Mouse (Mus musculus) kidney, embryonic 15.5 days (tissue): ENCODE data around the gene Apom. TPM values are rescaled to one million over a fixed set of nuclear protein-coding genes. Genes with fewer than 3 reads are reported as not detected.
A peak's percentile ranks its signal among the peaks of the same experiment; 100 is the strongest.

Experiments
- ATAC-seq: fragments of 200-750 bp; cut with Nextera tagmentation; replicated peaks from 2 replicates; pipeline ENCODE4 v1.8.0; 2017; ENCODE audit warnings: moderate TSS enrichment; ENCODE audit not compliant: low FRiP score
- H3K27ac ChIP-seq: fragments of 300-500 bp; sonication (generic); 2 replicates; pipeline ENCODE4 v1.5.1; 2015; ENCODE audit warnings: mild to moderate bottlenecking, inconsistent platforms
- H3K27me3 ChIP-seq: fragments of 300-500 bp; sonication (generic); 2 replicates; pipeline ENCODE4 v1.6.1; 2015; ENCODE audit warnings: inconsistent platforms
- H3K36me3 ChIP-seq: fragments of 300-500 bp; sonication (generic); 2 replicates; pipeline ENCODE4 v1.6.1; 2015; ENCODE audit warnings: inconsistent platforms
- H3K4me1 ChIP-seq: fragments of 300-500 bp; sonication (generic); 2 replicates; pipeline ENCODE4 v1.6.1; 2015; ENCODE audit warnings: inconsistent platforms
- H3K4me2 ChIP-seq: fragments of 300-500 bp; sonication (generic); 2 replicates; pipeline ENCODE4 v1.6.1; 2015; ENCODE audit warnings: moderate library complexity, mild to moderate bottlenecking, inconsistent platforms
- H3K4me3 ChIP-seq: fragments of 300-500 bp; sonication (generic); replicated peaks from 2 replicates; pipeline ENCODE4 v1.5.1; 2015; ENCODE audit warnings: mild to moderate bottlenecking, inconsistent platforms
- H3K9ac ChIP-seq: fragments of 300-500 bp; sonication (generic); 2 replicates; pipeline ENCODE4 v1.6.1; 2015; ENCODE audit warnings: mild to moderate bottlenecking, inconsistent platforms
- H3K9me3 ChIP-seq: fragments of 300-500 bp; sonication (generic); replicated peaks from 2 replicates; pipeline ENCODE4 v1.6.1; 2016; ENCODE audit warnings: inconsistent platforms
- whole genome bisulfite sequencing: fragments of 180-500 bp; shearing (Covaris S2); methylation state at CpG from one replicate; pipeline ENCODE4 v1.1.7; 2015; ENCODE audit warnings: mixed read lengths; 5-methylcytosine and 5-hydroxymethylcytosine counted together
- polyA plus RNA-seq: library from polyadenylated mRNA; unstranded; fragments of >200 nt; fragmentation: Nextera tagmentation; extraction: Ambion mirVana; gene quantifications from 2 replicates; pipeline ENCODE4 v1.2.1, GENCODE M21; 2015

The Apom gene
- 21.0 and 25.7 TPM in 2 replicates for polyA plus RNA-seq

- H3K27me3 ChIP-seq, result no peaks in the 10 kb centered on the region
- no peak for ATAC-seq
- H3K4me3 ChIP-seq, result no peak within 1 kb of the TSS
- H3K27ac ChIP-seq, result peak within 1 kb of the TSS; percentile 29
- 0 out of 2 replicates have a peak within 1 kb of the TSS, but pooled peaks have one; percentile 0 for H3K4me2 ChIP-seq
- no peaks in the 10 kb centered on the region for H3K9me3 ChIP-seq
- H3K4me1 ChIP-seq, result peaks cover 37% of the 10 kb centered on the region
- H3K9ac ChIP-seq, result no peak within 1 kb of the TSS
- peaks cover 24% of the 10 kb centered on the region; the same call in 1 of the 2 replicates for H3K36me3 ChIP-seq
- WGBS, result 59% methylated on average over 15 of the region's 15 CpGs
Observed at GRCm38 (mm10) chr17:35131500-35132173, at the start of gene Apom. Apom (minus strand) TSS chr17:35132050.

GRCm38 (mm10) chr17:35180093-35180492 is 48.2 kb upstream of the Apom start:
- Histone ChIP-seq H3K9me3 (no peaks in the 10 kb centered on the region), H3K9ac (no peak overlapping the region), H3K4me2 (no peak overlapping the region), H3K4me1 (no peaks in the 10 kb centered on the region), H3K4me3 (no peak overlapping the region), H3K27me3 (no peaks in the 10 kb centered on the region), H3K36me3 (no peaks in the 10 kb centered on the region), H3K27ac (no peak overlapping the region)
- no peak for ATAC-seq
- 85% methylated on average over 5 of the region's 5 CpGs for WGBS

DNA sequence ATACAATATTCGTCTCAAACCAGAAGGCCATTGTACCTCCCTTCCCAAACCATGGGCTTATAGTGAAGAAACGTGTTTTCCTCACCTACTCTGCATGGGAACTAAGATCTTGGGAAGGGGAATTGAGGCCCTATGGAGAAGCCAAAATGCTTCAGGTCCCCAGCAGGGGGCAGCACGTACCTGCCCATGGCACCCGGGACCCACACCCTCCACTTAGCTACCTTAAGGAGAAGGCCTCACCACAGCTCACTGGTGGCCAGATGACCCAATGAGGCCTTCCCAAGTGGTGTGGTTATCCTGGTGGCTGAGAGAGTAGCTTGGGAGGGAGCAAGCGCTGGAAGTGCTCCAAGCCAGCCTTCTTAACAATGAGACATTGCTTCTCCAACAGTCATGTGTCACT is 46.7 kb upstream of the Apom start:
- no peaks in the 10 kb centered on the region for H3K4me1 ChIP-seq
- no peaks in the 10 kb centered on the region for H3K36me3 ChIP-seq
- ATAC-seq, result peak; percentile 79
- H3K27ac ChIP-seq, result no peak overlapping the region
- H3K27me3 ChIP-seq, result no peaks in the 10 kb centered on the region
- 21% methylated on average over 5 of the region's 5 CpGs for WGBS
- no peak overlapping the region for H3K9ac ChIP-seq
- H3K4me2 ChIP-seq, result no peak overlapping the region
- H3K4me3 ChIP-seq, result no peak overlapping the region
- no peaks in the 10 kb centered on the region for H3K9me3 ChIP-seq

GRCm38 (mm10) chr17:35175968-35176367 is 44.1 kb upstream of the Apom start, which contains the start of gene Aif1:
Aif1 (minus strand) TSS chr17:35176068.
- 57% methylated on average over 2 of the region's 2 CpGs for WGBS

DNA sequence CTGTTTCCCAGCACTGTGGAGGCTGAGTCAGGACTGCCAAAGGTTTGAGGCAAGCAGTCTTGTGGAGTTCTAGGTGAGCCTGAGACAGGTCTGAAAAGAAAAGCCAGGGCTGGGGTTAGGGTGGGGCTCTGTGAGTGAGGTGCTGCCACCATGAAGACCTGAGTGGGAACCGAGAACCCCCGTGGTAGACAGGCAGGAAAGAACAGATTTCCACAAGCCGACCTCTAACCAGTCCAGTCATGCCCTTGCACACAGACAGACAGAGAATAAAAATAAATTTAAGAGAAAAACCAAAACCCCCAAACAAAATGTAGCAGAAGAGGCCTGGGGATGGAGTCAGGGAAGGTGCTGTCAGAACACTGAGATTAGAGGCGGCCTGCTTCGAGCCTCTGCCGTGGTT is 43.5 kb upstream of the Apom start:
- Histone ChIP-seq H3K4me3 (no peak overlapping the region), H3K27ac (no peak overlapping the region), H3K4me1 (no peaks in the 10 kb centered on the region), H3K4me2 (no peak overlapping the region), H3K27me3 (no peaks in the 10 kb centered on the region), H3K9me3 (no peaks in the 10 kb centered on the region), H3K9ac (no peak overlapping the region), H3K36me3 (no peaks in the 10 kb centered on the region)
- 64% methylated on average over 6 of the region's 6 CpGs for WGBS
- ATAC-seq, result no peak

More at GRCm38 (mm10) chr17:35175968-35176367, 44.1 kb upstream of the Apom start, which contains the start of gene Aif1:
- no peak within 1 kb of the TSS for H3K27ac ChIP-seq
- ATAC-seq, result no peak
- no peaks in the 10 kb centered on the region for H3K9me3 ChIP-seq
- H3K4me1 ChIP-seq, result no peaks in the 10 kb centered on the region
- H3K4me2 ChIP-seq, result no peak within 1 kb of the TSS
- no peak within 1 kb of the TSS for H3K4me3 ChIP-seq
- no peak within 1 kb of the TSS for H3K9ac ChIP-seq
- no peaks in the 10 kb centered on the region for H3K27me3 ChIP-seq
- H3K36me3 ChIP-seq, result no peaks in the 10 kb centered on the region

- no peaks in the 10 kb centered on the region for H3K36me3 ChIP-seq
- peak overlapping the region; percentile 57; the same call in 1 of the 2 replicates for H3K27ac ChIP-seq
- no peak overlapping the region for H3K4me3 ChIP-seq
- no peaks in the 10 kb centered on the region for H3K4me1 ChIP-seq
- H3K9ac ChIP-seq, result no peak overlapping the region
- WGBS, result 67% methylated on average over 8 of the region's 8 CpGs
- H3K9me3 ChIP-seq, result no peaks in the 10 kb centered on the region
- H3K4me2 ChIP-seq, result no peak overlapping the region
- H3K27me3 ChIP-seq, result no peaks in the 10 kb centered on the region
- no peak for ATAC-seq
Observed at GRCm38 (mm10) chr17:35174201-35174977, 42.5 kb upstream of the Apom start.

DNA sequence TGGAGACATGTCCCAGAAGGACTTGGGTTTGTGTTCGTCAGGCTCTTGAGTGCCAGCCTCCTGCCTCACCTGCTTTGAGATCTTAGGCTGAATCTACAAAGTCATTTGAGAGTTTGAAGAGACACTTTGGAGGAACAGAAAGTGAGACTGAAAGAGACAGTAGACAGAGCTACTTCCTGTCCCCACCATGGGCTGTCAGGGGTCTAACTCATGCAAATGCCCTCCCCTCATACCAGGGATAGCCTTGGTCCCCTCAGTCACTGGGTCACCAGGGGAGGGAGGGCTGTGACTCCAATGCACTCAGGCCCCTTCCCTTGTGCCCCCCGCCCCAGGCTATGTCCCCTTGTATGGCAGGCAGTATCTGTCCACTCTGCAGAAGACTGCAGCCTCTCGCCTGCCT is 41.5 kb upstream of the Apom start:
- Histone ChIP-seq H3K4me2 (no peak overlapping the region), H3K27me3 (no peaks in the 10 kb centered on the region), H3K36me3 (no peaks in the 10 kb centered on the region), H3K27ac (peak overlapping the region; percentile 57), H3K9ac (0 out of 2 replicates have a peak overlapping the region, but pooled peaks have one; percentile 29), H3K4me3 (no peak overlapping the region), H3K9me3 (no peaks in the 10 kb centered on the region), H3K4me1 (0 out of 2 replicates have a peak, but pooled peaks cover 2% of the 10 kb centered on the region)
- no peak for ATAC-seq
- WGBS, result 79% methylated on average over 3 of the region's 3 CpGs

DNA sequence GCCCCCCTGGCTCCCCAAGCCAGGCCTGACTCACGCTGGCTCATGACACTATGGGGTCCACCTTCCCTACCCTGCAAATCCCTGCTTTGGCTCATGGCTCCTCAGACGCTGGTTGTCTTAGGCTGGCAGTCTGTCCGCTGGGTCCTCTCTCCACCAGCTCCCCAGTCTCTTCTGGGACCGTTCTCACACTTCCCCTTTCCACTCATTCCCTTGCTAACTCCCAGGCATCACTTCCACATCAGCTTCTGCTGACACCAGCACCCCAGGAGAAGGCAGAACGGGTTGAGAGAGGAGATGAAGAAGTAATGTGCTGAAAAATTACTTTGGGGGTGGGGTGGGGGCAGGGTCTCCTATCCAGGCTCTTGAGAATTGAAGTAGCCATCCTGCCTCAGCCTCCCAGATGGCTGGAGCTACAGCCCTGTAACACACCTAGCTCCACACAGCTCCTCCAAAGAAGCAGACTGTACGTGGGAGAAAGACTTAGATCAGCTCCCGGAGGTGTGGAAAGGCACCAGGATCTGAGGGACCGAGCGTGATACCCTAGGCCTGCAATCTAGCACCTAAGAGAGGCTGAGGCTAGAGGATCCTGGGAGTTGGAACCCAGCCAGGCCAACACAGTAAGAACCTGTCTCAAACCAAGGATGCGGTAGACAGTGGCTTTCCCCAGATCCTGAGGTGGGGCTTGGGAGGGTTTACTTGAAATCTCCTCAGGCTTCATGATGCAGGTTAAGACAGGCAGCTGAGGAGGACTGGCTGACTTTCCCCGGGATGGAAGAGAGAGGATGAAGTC is 40.8 kb upstream of the Apom start:
- Histone ChIP-seq H3K9me3 (no peaks in the 10 kb centered on the region), H3K4me2 (no peak overlapping the region), H3K4me3 (no peak overlapping the region), H3K27me3 (no peaks in the 10 kb centered on the region), H3K4me1 (0 out of 2 replicates have a peak, but pooled peaks cover 2% of the 10 kb centered on the region), H3K36me3 (no peaks in the 10 kb centered on the region), H3K9ac (no peak overlapping the region), H3K27ac (no peak overlapping the region)
- 75% methylated on average over 11 of the region's 11 CpGs for WGBS
- ATAC-seq, result no peak

DNA sequence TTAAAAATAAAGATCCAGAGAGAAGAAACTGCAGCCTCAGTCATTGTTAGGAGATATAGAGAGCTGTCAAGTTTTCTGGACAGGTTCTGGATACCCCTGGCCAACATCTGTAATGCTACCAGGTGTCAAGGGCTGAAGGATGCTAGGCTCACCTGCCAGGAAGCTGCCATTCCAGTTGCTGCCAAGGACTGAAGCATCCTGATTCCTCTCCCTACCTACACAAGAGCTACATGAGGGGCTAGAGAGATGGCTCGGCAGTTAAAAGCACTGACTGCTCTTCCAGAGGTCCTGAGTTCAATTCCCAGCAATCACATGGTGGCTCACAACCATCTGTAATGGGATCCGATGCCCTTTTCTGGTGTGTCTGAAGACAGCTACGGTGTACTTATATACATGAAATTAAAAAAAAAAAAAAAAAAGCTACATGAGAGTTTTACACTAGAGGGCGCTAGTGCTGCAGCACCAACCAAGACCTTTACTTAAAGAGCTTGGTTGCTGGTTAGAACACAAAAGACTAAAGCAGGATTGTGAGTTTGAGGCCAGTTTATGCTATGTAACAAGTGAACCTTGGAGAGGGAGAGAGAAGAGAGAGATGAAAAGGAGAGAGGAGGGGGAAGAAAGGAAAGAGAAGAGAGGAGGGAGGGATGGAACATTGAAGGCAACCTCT is 36.8 kb upstream of the Apom start:
- Histone ChIP-seq H3K9ac (no peak overlapping the region), H3K9me3 (no peaks in the 10 kb centered on the region), H3K4me3 (no peak overlapping the region), H3K27me3 (no peaks in the 10 kb centered on the region), H3K27ac (0 out of 2 replicates have a peak overlapping the region, but pooled peaks have one; percentile 39), H3K4me1 (peaks cover 13% of the 10 kb centered on the region), H3K36me3 (no peaks in the 10 kb centered on the region), H3K4me2 (no peak overlapping the region)
- no peak for ATAC-seq
- WGBS, result 19% methylated on average over 4 of the region's 4 CpGs

GRCm38 (mm10) chr17:35167794-35168193 is 35.9 kb upstream of the Apom start:
- no peak overlapping the region for H3K4me2 ChIP-seq
- H3K9ac ChIP-seq, result no peak overlapping the region
- no peak for ATAC-seq
- H3K4me1 ChIP-seq, result peaks cover 19% of the 10 kb centered on the region
- no peaks in the 10 kb centered on the region for H3K27me3 ChIP-seq
- H3K27ac ChIP-seq, result no peak overlapping the region
- H3K36me3 ChIP-seq, result no peaks in the 10 kb centered on the region
- H3K9me3 ChIP-seq, result no peaks in the 10 kb centered on the region
- WGBS, result 83% methylated on average over 7 of the region's 7 CpGs
- H3K4me3 ChIP-seq, result no peak overlapping the region

GRCm38 (mm10) chr17:35166352-35167035 is 34.6 kb upstream of the Apom start:
- peak overlapping the region; percentile 99 for H3K27ac ChIP-seq
- H3K9me3 ChIP-seq, result no peaks in the 10 kb centered on the region
- peaks cover 32% of the 10 kb centered on the region for H3K4me1 ChIP-seq
- peak overlapping the region; percentile 89 for H3K4me2 ChIP-seq
- WGBS, result 67% methylated on average over 8 of the region's 8 CpGs
- peaks cover 13% of the 10 kb centered on the region for H3K36me3 ChIP-seq
- ATAC-seq, result no peak
- H3K4me3 ChIP-seq, result peak overlapping the region; percentile 84
- peak overlapping the region; percentile 44; the same call in 1 of the 2 replicates for H3K9ac ChIP-seq
- H3K27me3 ChIP-seq, result no peaks in the 10 kb centered on the region
